Mouse (Mus musculus) erythroblast, embryonic 14.5 days (primary cell): Measurements from ENCODE around the gene Haus5. TPM values are rescaled to one million over a fixed set of nuclear protein-coding genes. Genes with fewer than 3 reads are reported as not detected.

Experiments
- H3K27me3 ChIP-seq: 2 replicates; pipeline ENCODE4 v1.6.1; 2012; ENCODE audit warnings: inconsistent platforms; ENCODE audit not compliant: control insufficient read depth
- H3K36me3 ChIP-seq: 2 replicates; pipeline ENCODE4 v1.6.1; 2012; ENCODE audit warnings: mild to moderate bottlenecking, inconsistent platforms; ENCODE audit not compliant: control insufficient read depth
- H3K4me1 ChIP-seq: 2 replicates; pipeline ENCODE4 v1.6.1; 2012; ENCODE audit warnings: inconsistent platforms; ENCODE audit not compliant: control insufficient read depth
- H3K4me3 ChIP-seq: replicated peaks from 2 replicates; pipeline ENCODE3; 2012; ENCODE audit warnings: moderate library complexity, mild to moderate bottlenecking, inconsistent platforms
- H3K9me3 ChIP-seq: 2 replicates; pipeline ENCODE4 v1.6.1; 2012; ENCODE audit warnings: low read length, inconsistent platforms, mixed read lengths; ENCODE audit not compliant: control insufficient read depth
- GATA1 ChIP-seq: IDR thresholded peaks from 2 replicates; pipeline ENCODE4 v1.6.1; 2012; ENCODE audit warnings: low read length, inconsistent platforms, mixed read lengths
- TAL1 ChIP-seq: IDR thresholded peaks from 3 replicates; pipeline ENCODE4 v1.6.1; 2012; ENCODE audit warnings: low read length, inconsistent platforms, mixed read lengths
- polyA plus RNA-seq: library from polyadenylated mRNA; stranded (reverse); fragments of >175 nt; gene quantifications from 2 replicates; pipeline ENCODE4 v1.2.3, GENCODE M21; 2012

Gene Haus5
- polyA plus RNA-seq, 1 experiment, result 2.9 TPM

- Histone ChIP-seq H3K4me3 (no peak overlapping the region), H3K9me3 (peaks cover 2% of the 10 kb centered on the region; the same call in 1 of the 2 replicates), H3K4me1 (peaks cover 7% of the 10 kb centered on the region), H3K36me3 (no peaks in the 10 kb centered on the region), H3K27me3 (peaks cover 88% of the 10 kb centered on the region)
- TF ChIP-seq GATA1 (no peak), TAL1 (no peak)
Observed at GRCm38 (mm10) chr7:30633762-30634412, 30.9 kb downstream of the Haus5 start.

GRCm38 (mm10) chr7:30629013-30629412, 35.8 kb downstream of the Haus5 start:
- H3K27me3 ChIP-seq, result peaks cover 55% of the 10 kb centered on the region
- no peak overlapping the region for H3K4me3 ChIP-seq
- peaks cover 7% of the 10 kb centered on the region for H3K36me3 ChIP-seq
- no peaks in the 10 kb centered on the region for H3K9me3 ChIP-seq
- TF ChIP-seq GATA1 (no peak), TAL1 (no peak)
- H3K4me1 ChIP-seq, result peaks cover 19% of the 10 kb centered on the region

GRCm38 (mm10) chr7:30626647-30627046, 38.1 kb downstream of the Haus5 start:
- peaks cover 28% of the 10 kb centered on the region for H3K4me1 ChIP-seq
- no peaks in the 10 kb centered on the region for H3K9me3 ChIP-seq
- peaks cover 32% of the 10 kb centered on the region for H3K27me3 ChIP-seq
- H3K36me3 ChIP-seq, result peaks cover 27% of the 10 kb centered on the region
- no peak overlapping the region for H3K4me3 ChIP-seq
- no peak for TF ChIP-seq GATA1
- no peak for TF ChIP-seq TAL1

- TF ChIP-seq TAL1 (no peak), GATA1 (no peak)
Observed at GRCm38 (mm10) chr7:30625530-30626384, 39.0 kb downstream of the Haus5 start, which contains the start of gene Cox6b1. Cox6b1 (minus strand) TSS chr7:30626151.

GRCm38 (mm10) chr7:30619202-30619601, 45.6 kb downstream of the Haus5 start:
- peaks cover 73% of the 10 kb centered on the region for H3K36me3 ChIP-seq
- no peaks in the 10 kb centered on the region for H3K9me3 ChIP-seq
- TF ChIP-seq GATA1, result no peak
- no peak for TF ChIP-seq TAL1
- H3K4me1 ChIP-seq, result peaks cover 26% of the 10 kb centered on the region
- H3K27me3 ChIP-seq, result no peaks in the 10 kb centered on the region
- H3K4me3 ChIP-seq, result no peak overlapping the region

More at GRCm38 (mm10) chr7:30625530-30626384, 39.0 kb downstream of the Haus5 start, which contains the start of gene Cox6b1:
- Histone ChIP-seq H3K4me3 (peak within 1 kb of the TSS; percentile 89), H3K27me3 (peaks cover 23% of the 10 kb centered on the region), H3K4me1 (peaks cover 31% of the 10 kb centered on the region), H3K9me3 (no peaks in the 10 kb centered on the region), H3K36me3 (peaks cover 34% of the 10 kb centered on the region)

- H3K4me1 ChIP-seq, result peaks cover 25% of the 10 kb centered on the region
- H3K27me3 ChIP-seq, result no peaks in the 10 kb centered on the region
- H3K36me3 ChIP-seq, result peaks cover 70% of the 10 kb centered on the region
- TF ChIP-seq GATA1 (no peak), TAL1 (no peak)
- H3K4me3 ChIP-seq, result no peak overlapping the region
- H3K9me3 ChIP-seq, result no peaks in the 10 kb centered on the region
Observed at GRCm38 (mm10) chr7:30618658-30619057, 46.1 kb downstream of the Haus5 start.

GRCm38 (mm10) chr7:30615049-30615760, 49.6 kb downstream of the Haus5 start:
- Histone ChIP-seq H3K27me3 (no peaks in the 10 kb centered on the region; the same call in 1 of the 2 replicates), H3K4me3 (no peak overlapping the region), H3K36me3 (peaks cover 41% of the 10 kb centered on the region), H3K9me3 (no peaks in the 10 kb centered on the region), H3K4me1 (peaks cover 16% of the 10 kb centered on the region)
- no peak for TF ChIP-seq TAL1

GRCm38 (mm10) chr7:30614454-30614853, 50.3 kb downstream of the Haus5 start:
- Histone ChIP-seq H3K4me1 (peaks cover 18% of the 10 kb centered on the region), H3K27me3 (no peaks in the 10 kb centered on the region; the same call in 1 of the 2 replicates), H3K4me3 (no peak overlapping the region), H3K9me3 (no peaks in the 10 kb centered on the region), H3K36me3 (peaks cover 36% of the 10 kb centered on the region)
- no peak for TF ChIP-seq TAL1
- TF ChIP-seq GATA1, result no peak

GRCm38 (mm10) chr7:30613529-30614112, 51.2 kb downstream of the Haus5 start:
- Histone ChIP-seq H3K4me1 (peaks cover 16% of the 10 kb centered on the region), H3K27me3 (no peaks in the 10 kb centered on the region; the same call in 1 of the 2 replicates), H3K4me3 (no peak overlapping the region), H3K36me3 (peaks cover 28% of the 10 kb centered on the region), H3K9me3 (no peaks in the 10 kb centered on the region)
- no peak for TF ChIP-seq TAL1
- TF ChIP-seq GATA1, result no peak
